Mouse (Mus musculus) skeletal muscle tissue, adult 2 months (tissue): ENCODE results near the gene E2f4.

Experiments used
- DNase-seq: peaks from one replicate; pipeline ENCODE4 v3.0.0-alpha.2; 2012; ENCODE audit warnings: low read depth, low spot score

The E2f4 gene

GRCm38 (mm10) chr8:105313622-105314402 is 16.3 kb downstream of the E2f4 start:
- DNase-seq = no peak

DNA sequence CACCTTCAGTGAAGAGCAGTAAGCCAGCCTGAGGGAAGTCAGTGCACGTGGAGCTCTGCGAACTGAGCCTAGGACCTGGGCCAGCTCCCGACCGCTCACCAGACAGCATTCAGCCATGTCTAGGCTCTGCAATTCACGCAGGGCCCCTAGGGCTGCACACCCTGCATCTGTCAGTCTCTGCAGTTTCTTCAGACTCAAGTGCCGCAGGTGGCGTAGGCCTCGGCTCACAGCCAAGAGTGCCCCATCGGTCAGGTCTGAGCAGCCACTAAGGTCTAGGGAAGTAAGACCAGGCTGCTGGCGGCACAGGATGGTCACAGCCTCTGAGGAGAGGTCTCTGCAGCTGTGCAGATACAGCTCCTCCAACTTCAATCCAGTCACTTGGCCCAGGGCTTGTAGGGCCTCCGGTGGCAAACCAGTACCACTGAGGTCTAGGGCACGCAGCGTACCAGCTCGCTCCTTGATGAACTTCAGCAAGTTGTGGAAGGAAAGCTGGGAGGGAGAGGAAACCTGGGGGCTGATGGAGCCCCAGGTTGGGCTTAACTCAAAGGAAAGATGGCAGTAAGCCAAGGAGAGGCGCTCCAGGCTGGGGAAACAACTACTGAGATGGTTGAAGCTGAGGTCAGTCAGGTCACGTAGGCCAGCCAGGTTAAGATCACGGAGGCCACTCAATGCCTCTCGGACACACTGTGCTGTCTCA is 17.8 kb downstream of the E2f4 start:
- DNase-seq = no peak

GRCm38 (mm10) chr8:105317941-105318340 is 20.5 kb downstream of the E2f4 start:
- peak; percentile 79 for DNase-seq

DNA sequence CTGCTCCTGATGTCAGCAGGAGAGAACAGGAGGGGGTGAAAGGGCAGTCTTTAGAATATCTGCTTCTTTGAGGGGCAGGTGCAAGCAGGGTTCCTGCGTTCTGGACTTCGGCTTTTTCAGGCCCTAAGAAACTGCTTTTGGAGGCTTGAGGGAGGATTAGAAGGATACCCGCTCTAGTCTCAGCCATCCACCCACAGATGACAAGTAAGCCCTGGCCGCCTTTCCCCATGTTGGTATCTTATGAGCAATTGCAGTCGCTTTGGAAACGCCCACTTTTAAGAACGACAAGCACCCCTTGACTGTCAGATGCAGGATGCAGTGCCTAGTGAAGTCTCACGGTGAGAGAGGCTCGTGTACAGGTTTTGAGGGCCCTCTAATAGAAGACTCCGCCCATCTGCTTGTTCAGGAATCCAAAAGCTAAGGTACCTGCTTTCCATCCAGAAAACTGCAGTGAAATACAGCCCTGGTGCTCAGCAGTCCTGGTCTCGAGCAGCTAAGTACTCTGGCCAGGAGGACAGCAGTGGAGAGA is 21.3 kb downstream of the E2f4 start:
- DNase-seq = no peak

DNA sequence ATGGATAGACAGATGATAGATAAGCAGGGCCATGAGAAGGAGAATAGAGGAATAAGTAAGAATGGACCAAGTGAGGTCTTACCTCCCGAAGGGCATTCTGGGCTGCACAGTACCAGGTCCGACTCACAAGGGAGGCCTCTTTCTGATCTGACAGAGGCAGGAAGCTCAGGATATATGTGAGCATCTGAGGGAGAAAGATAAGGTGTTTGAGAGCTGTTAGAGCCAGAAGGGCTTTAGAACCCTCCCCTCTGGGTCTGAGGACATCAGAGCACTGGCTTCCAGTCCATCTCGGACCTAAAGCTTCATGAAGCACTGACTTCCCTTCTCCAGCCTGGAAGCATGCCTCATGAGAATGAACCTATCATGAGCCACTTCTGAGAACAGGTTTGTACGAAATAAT is 25.7 kb downstream of the E2f4 start:
- no peak for DNase-seq

- DNase-seq = no peak
These were observed 28.2 kb downstream of the E2f4 start for GRCm38 (mm10) chr8:105325641-105326093.

- DNase-seq = peak; percentile 92
These were observed 28.7 kb downstream of the E2f4 start, which contains the start of the genes Lrrc29 and Tmem208 for GRCm38 (mm10) chr8:105326141-105326672. Lrrc29 (minus strand) TSS chr8:105326278. Tmem208 (plus strand) TSS chr8:105326354.

- DNase-seq = no peak
These were observed 29.5 kb downstream of the E2f4 start for GRCm38 (mm10) chr8:105326968-105327367.

- no peak for DNase-seq
These were observed 32.9 kb downstream of the E2f4 start for GRCm38 (mm10) chr8:105330325-105330724.

DNA sequence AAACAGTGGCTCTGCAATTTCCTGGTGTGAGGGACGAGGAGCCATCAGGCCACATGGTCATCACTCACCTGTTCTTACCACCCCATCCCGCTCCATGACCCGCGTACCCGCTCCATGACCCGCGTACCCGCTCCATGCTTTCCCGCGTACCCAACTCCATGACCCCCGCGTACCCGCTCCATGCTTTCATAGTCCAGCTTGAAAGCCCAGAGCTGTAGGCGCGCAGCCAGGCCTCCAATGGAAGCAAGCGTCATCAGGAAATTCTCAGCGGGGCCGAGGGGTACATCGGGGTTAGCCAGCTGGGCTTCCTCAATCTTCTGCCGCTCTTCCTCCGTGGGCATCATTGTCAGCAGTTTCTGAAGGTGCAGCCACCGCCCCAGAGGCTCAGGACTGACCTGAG is 34.0 kb downstream of the E2f4 start:
- DNase-seq = no peak

- no peak for DNase-seq
These were observed 34.5 kb downstream of the E2f4 start for GRCm38 (mm10) chr8:105331931-105332330.

GRCm38 (mm10) chr8:105332523-105332922 is 35.1 kb downstream of the E2f4 start:
- no peak for DNase-seq

DNA sequence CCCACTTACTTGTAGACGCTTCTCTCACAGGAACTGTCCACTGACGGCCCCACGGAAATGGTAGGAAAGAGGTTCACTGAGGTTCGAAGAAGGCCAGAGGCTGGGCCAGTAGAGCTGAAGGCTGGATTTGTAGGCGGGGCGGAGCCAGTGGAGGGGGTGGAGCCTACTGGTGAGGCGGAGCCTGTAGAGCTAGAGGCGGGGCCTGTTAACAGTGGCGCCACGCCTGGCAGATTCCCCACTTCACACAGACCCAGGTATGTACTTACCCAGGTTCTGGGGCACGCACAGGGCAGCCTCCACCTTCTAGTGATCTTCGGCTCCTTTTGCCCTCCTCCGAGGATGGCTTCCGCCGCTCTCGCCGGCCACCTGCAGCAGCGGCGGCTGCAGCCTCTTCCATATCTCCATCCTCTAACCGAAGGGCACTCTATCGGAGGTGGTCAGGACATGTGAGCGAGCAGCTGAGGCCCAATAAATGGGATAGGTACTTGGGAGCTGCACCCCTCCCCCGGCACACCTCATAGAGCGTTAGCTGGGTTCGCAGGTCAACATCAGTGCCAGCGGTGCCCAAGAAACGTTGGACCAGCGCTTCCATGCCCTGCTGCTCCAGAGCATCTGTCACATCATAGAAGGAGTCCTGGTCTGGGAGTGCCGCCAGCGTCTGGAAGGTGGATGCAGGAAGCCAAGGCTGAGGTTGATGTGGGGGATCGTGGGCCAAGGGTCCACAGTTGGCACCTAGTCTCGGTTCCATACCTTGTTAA is 39.1 kb downstream of the E2f4 start:
- no peak for DNase-seq

GRCm38 (mm10) chr8:105338992-105339391 is 41.5 kb downstream of the E2f4 start:
- no peak for DNase-seq

DNA sequence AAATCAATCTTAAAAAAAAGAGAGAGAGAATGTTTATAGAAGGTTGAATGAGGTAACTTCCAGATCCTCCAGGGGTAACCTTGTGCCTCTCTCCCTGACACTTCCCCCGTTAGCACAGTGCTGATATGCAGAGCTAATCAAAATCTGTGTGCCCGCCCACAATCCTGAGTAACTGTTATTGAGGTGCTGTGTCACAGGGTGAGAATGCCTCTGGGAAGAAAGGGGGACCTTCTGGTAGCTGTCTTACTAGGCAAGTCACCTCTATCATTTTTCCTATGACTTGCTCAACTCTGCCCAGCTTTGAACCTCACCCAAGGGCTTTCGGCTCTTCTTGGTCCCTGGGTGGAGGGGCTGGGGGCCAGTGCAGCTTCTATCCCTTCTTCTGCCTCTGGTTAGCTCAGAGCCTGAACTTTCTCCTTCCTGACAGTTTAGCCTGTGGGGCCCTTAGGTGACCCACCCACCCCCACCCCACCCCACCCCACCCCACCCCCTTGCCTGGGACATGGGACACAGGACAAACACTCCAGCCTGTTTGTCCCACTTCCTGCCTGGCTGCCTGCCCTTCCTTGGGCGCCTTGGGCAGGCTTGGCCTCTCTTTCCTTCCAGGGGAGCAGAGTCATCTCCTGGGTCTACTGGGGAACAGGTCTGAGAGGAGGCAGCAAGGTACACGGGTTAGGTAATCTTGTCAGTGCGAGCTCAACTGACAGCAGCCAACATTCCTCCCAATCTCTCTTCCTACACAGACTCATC is 42.6 kb downstream of the E2f4 start:
- DNase-seq = no peak

DNA sequence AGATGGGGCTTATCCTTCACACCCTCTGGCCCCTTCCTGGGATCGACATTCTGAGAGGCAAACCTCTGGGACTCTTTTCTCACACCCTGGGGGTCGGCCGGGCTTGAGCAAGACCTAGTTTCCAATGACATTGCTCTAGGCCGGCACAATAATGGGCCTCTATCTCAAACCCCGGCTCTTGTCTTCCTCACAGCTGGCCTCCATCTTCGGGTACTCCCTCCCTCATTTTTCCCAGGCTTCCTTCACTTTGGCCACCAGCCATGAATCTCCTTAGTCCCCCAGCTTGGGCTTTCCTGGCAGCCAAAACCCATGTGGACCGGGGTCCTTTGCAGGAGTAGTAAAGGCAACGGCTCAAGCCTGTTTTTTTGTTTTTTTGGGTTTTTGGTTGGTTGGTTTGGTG is 43.9 kb downstream of the E2f4 start:
- no peak for DNase-seq

DNA sequence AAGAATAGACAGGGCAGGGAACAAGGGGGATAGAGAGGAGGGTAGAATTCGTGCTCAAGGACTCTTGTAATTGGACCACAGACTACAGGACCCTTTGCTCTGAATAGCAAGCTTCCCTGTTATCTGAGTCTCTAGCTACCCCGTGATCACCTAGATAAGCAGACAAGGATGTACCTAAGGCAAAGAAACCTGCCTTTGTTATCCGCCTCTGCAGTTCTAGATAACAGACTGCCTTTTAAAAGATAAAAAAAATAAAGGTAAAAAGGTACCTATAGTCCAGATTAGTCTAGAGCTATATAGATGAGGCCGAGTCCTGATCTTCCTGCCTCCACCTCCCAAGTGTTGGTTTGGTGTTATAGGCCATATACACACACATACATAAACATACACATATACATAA is 45.3 kb downstream of the E2f4 start:
- no peak for DNase-seq

DNA sequence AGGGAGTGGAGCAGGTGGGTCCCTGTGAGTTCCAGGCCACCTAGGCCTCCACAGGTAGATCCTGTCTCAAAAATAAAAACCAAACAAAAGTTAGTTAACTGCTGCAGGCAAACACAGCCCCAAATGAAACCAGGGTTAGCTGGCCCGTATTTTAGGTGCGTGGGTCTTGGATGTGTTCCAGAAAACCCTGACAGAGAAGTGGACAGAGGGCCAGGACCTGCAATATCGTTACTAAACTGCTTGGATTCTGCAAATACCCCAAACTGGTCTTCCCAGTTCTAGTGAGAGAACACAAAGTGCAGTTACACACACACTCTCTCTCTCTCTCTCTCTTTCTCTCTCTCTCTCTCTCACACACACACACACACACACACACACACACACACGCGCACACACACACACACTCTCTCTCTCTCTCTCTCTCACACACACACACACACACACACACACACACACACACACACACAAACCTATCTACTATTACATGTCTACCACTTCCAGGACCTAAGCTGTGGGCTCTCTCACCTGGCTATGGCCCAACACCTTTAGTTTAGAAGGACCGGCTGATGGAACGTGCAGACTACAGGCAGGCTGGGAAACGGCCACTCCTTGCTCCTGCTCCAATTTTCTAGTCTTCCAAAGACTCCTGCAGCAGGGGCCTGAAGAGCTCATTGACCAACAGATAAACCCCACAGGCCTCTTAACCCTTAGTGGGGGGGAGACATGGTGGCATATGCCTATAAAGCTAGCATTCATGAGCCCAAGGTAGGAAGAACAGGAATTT is 46.5 kb downstream of the E2f4 start:
- DNase-seq = no peak

DNA sequence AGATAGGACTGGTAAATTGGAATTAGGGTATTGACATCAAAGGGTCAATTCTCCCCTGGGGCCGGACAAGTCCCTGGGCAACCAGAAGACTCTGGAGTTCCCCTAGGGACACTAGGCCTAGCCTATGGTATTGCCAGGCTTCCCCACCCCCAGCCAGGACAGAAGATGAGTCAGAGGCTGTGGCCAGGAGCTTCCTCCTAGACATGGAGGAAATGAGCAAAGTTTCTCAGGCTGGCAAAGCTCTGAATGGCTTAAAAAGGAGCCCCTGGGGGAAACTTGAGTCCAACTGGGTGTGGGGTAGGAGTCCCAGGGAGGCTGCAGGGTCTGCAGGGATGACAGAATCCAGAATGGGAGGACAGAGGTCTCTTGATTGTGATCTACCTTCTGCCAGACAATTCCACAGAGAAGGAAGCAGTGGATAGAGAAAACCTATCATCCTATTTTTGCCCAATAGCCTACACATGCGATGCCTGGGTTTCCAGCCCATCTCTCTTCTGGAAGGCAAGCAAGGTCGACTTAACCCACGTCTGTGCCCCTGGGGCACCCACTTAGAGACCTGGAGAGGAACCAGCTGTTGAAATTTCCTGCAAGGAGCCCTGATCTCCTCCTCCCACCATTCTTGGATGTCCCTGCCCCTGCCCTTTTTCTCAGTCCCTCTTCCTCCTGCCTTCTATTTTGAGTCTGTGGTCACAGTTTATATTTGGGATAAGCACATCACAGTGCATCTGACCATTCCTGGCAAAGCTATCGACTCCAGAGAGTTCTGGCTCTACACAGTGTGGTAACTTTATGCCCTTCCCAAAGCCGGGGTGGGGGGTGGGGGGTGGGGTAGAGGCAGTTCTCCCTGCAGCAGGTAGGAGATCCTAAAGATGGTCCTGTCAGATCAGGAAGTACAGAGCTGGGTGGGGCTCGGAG is 47.9 kb downstream of the E2f4 start:
- peak; percentile 88 for DNase-seq
